Mouse (Mus musculus): ENCODE measurements around the gene Egfl6. TPM values are rescaled to one million over a fixed set of nuclear protein-coding genes. Genes with fewer than 3 reads are reported as not detected.
A peak's percentile ranks its signal among the peaks of the same experiment; 100 is the strongest.

Egfl6 gene
- 1 to 10 TPM; 4.1 to 4.3 TPM for total RNA-seq (2021)
- long read RNA-seq, partial matches to known transcripts, result 1 of 5 reads
- long read RNA-seq, other reads (novel, unspliced or antisense), result 0 of 5 reads

DNA sequence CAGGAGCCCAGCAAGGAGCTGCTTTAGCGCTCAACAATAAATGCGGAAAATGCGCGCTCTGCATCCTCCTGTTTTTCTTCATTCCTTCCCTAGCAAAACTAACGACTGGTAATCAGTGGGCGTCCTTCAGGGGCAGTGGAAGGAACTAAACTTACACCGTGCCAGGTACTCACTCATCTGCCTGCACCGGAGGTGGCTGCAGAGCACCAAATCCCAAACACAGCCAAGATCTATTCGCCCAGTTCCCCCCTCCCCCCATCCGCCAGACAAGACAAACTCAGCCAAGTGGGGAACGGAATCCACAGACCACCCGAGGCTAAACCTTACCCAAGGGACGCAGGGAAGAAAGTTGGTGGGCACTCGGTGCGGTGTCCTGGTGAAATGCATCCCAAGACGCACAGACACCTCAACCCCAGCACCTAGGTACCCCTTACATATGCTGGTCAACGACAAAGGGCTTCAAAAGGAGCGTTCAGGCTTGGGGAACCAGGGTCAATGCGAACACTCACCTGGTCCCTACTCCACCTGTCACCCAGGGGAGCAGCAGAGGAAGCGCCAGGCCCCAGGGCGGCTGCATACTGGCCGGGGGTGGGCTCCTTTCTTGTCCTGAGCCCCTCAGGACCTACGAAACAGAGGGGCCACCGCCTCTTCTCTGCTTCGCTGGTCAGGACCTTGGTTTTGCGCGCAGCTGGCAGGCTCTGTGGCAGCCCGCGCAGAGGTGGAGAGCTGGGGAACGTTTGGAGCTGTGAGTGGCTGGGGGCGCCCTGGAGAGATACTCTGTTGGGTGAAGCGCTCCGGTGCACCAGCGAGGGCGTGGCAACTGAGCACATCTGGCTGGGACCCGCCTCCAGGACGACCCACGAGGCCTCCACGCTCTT is at the start of gene Egfl6:
Gene Egfl6 (minus strand): TSS at position 774 of the 878 bp plus-strand sequence.
- peak; percentile 4 to 13 for DNase-seq (ENCODE audit: low spot score in 2 of 2)

DNA sequence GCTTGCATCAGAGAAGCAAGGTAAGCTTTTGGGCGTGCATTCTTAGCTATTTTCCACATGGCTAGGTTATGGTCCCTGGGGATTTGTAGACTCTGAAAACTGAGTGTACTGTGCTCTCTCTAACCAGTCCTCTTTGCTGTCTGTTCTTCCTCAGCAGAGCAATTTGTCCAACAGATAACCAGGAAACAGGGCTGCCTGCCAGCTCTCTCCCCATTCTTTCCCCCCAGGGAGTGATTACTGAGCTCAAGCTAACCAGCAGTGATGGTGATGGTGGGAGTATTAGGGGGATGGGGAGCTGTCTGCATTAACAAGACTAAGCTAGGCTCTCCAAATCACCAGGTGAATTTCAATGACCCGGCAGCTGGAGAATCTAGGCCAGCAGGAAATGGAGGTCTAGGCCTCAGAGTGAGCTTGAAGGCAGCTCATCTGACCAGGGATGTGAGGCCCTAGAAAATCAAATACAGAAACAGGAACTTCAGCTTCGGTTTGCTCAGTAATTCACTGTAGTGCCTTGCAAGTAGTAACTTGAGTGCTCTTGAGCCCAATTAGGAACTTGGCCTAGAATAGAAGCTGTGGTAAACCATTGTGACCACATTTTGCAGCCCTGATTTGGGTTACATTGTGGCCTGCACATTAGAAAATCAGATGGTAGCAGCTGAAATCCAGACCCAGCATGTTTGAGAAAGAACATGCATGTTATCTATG is 41.5 kb upstream of the Egfl6 start:
- no peak for DNase-seq (ENCODE audit: low spot score in 2 of 2)

DNA sequence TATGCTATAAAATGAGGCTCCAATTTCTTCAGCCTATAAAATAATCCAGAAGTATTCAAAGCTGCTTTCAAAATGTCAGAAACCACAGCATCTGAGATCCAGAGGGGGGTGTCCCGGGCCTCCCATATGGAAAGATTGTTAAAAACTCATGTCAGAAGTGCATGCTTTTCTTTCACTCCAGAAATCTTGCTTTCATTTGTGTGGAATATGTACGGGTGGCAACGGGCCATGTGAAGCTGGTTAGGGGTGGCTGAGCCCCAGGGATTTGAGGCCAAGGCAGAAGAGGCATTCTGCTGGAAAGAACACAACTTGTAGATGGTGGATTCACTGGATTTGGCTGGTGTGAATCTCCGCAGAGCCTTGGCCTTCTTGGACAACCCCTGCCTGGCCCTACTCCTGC is 40.7 kb upstream of the Egfl6 start:
- no peak for DNase-seq (ENCODE audit: low spot score in 2 of 2)

DNA sequence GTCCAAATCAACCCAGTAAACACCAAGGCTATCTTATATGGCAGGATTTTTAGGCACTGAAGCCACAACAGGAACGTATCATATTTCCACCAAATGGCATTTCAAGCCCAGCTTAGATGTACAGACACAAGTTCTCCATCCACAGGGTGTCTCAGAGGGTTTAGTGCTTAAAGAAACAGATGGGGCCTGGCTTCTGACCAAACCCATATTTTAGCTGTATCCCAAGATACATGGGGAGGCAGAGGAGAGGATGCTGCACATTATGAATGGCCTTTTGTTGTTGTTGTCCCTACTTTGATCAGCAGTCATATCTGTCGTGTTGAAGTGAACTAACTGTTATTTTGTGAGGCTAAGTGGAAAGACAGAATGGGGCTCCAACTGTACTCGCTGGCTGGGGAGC is 37.7 kb upstream of the Egfl6 start:
- DNase-seq (ENCODE audit: low spot score in 2 of 2), result no peak

DNA sequence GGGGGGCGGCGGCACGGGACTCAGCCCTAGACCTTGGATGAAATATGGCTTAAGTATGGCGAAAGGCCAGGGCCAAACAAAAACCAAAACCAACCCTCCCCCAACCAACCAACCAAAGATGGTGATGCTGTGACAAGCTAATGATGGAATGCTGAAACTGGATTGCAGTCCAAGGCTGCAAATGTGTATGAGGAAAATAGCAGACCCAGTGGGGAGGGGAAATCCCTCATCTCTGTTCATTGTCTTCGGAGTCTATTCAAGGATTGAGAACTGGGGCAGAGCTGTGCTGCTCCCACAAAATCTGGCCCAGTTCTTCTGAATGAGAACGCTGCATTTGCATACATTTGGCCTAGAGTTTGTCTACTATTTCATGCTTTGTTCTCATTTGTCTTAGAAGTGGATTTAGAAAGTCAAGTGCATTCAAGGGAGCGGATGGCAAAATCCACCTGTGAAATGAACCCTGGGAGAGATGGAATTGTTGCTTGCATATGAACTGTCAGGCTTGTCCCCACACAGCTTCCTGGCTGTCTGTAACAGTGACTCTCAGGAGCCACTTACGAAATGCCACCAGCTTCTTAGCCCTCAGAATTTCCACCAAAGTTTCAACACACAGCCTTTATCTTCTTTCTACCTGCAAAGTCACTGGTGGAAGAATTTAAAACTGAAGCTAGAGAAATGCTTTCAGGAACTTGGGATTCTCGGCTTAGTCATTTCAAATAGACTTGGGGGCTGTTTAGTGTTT is 36.2 kb upstream of the Egfl6 start:
- peak in 1 of 2 experiments; percentile 12 for DNase-seq (ENCODE audit: low spot score in 2 of 2)

DNA sequence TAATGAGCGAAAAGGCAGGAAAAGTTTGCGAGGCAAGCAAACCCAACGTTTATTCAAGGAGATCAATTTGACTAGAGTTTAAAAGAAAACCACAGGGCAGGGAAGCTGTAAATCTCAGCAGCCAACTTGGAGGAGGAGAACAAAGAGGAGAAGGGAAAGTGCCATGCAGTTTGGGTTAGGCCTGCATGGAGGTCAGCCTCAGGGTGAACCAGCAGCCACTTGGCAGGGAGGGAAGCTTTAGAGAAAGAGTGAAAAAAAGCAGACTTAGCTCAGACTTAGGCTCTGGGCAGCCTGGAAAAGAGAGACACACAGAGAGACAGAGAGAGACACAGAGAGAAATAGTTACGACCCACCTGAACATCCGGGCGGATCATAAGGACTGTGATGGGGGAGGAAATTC is 35.4 kb upstream of the Egfl6 start:
- no peak for DNase-seq (ENCODE audit: low spot score in 2 of 2)

DNA sequence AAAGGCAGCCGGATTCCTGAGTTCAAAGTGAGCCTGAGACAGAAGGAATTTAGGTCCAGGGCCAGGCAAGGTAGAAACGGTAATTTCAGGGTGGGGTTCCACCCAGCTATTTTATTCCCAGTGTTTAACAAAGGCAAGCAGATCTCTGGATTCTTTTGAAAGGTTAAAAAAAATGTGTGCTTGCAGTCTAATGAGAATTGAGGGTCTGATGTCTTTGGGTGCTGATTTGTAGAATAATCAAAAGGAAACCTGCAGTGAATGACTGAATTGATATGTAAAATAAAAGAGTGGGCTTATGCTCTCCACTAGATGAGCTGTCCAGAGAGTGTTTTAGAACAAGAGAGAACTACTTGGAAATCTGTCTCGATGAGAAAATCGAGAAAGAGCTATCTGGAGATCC is 33.6 kb upstream of the Egfl6 start:
- no peak for DNase-seq (ENCODE audit: low spot score in 2 of 2)

DNA sequence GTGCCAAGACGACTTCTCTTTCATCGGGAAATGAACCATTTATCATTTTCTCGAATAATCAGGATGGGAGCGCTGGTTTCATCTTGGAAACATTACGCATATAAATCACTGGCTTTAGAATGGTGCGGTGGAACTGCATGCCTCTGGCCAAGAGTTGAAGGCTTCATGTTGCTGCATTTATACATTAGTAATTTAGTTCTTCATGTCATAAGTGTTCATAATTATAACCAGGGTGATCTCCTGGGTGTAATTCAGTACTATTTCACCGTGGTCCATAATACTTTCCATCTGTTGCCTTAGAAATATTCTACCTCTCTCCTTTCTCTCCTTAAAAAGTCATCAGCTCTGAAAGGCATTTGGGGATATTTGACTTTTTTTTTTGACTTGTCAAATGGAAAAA is 29.7 kb upstream of the Egfl6 start:
- no peak for DNase-seq (ENCODE audit: low spot score in 2 of 2)

DNA sequence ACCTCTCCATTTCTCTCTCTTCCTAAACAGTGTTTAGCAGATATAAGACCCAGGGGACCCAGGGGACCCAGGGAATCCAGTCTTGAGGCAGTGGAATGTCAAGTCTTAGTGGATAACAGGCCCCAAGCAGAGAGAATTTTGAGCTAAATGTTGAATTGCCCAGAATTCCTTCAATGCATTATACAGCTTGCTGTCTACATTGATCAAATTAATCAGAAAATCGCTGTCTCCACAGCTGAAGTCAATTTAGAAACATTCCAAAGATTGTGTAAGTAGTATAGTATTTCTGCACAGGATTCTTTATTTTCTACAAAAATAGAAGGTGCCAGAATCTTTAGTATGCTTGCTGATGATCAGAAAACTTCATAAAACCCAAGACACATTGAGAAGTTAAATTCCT is 9.4 kb downstream of the Egfl6 start:
- DNase-seq (ENCODE audit: low spot score in 2 of 2), result no peak

DNA sequence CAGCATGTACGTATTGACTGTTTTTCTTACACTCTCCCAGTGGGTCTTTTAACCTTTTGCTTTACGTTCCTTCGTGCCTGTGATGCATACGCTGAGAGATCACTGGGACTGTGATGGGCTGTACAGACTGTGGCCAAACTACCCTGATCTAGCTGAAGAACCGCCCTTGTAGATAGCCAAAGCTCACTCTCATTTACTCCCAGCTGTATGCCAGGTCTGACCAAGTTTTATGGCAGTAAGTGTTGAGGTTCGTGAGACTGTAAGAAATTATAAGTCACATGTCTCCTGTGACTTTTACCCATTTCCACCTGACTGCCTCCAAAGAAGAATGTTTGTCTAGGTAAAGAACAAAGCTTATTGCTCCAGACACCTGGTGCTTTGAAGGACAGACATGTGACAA is 19.5 kb downstream of the Egfl6 start:
- DNase-seq (ENCODE audit: low spot score in 2 of 2), result no peak

DNA sequence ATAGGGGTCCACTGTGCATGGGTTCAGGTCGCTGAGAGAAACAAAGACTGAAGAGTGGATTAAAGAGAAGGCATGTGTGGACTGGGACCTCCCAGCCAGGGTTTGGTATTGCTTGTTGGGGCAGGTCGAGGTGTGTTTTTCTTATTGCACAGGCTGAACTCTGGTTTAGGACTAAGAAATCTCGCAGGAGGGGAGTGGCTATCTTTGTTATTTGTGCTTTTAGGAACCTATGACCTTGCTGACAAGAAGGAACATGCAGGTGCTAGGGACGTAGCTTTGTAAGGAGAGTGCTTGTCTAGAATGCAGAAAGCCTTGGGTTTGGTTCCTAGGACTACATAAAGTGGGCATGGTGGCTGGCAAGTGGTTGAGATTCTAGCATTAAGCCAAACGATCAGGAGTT is 20.1 kb downstream of the Egfl6 start:
- no peak for DNase-seq (ENCODE audit: low spot score in 2 of 2)

DNA sequence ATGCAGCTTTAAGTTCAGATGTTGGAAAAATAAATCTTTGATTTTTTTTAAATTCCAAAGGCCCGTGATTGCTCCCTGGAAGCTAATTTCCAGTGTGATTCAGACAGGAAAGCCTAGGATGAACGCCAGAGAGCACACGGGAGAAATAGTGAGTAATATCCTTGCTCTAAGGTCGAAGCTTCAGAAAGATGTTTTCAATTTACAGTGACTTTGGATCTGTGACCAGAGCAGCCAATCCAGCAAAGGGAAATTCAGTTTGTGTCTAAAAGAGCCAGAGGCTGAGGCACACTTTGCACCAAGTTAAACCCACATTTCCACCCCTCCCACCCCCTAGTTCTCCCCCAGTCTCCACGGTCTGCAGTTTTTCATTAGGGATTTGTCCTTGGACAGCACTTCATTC is 20.6 kb downstream of the Egfl6 start:
- no peak for DNase-seq (ENCODE audit: low spot score in 2 of 2)

DNA sequence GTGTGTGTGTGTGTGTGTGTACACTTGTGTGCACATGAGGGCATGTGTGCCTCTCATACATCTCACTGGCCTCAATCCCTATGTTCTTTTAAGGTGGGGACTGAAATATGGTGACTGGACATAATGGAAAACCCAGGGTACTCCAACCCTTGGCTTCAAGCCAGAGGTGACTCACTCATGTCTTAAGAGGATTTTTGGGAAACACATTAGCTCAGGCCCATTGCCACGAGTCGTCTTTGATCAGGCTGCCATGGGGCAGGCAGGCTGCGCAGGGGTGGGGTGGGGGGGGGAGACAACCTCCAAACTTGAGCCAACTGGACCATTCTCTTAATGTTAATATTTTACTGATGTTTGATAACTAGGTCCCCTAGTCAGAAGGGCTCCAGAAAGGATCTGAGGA is 26.2 kb downstream of the Egfl6 start:
- DNase-seq (ENCODE audit: low spot score in 2 of 2), result no peak

DNA sequence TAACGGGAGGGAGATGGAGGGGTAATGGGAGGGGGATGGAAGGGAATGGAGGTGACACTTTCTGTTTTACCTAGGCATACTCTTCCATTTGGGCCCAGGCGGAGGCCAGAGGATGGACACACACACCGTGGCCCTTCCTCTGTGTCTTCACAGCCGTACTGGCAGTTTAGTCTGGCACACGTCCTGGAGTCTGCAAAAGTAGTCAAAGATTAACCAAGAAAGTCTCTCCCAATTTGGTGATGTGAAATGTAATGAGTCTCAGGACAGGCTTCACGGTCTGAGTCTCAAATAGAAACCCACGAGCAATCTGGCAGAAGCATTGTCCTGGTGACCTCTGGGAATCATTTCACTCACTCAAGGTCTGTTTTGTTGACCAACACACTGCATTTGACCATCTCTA is 33.2 kb downstream of the Egfl6 start:
- DNase-seq (ENCODE audit: low spot score in 2 of 2), result no peak

DNA sequence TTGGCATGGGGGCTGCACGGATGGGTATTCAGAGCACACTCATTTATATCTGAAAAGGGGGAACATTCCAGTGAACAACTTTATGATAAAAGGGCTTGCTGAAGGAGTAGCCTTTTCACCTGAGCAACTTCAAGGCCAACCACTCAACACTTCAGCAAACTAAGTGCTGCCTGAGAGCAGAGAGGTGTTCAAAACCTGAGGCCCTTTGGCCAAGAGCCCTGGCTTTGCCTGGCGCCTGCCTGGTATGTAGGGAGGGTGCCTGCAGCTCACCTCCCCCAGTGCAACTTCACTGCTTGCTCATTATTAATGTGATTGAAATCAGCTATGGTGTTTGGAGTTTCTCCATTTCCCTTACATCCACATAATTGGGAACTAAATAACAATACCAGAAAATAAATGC is 39.0 kb downstream of the Egfl6 start:
- DNase-seq (ENCODE audit: low spot score in 2 of 2), result no peak

DNA sequence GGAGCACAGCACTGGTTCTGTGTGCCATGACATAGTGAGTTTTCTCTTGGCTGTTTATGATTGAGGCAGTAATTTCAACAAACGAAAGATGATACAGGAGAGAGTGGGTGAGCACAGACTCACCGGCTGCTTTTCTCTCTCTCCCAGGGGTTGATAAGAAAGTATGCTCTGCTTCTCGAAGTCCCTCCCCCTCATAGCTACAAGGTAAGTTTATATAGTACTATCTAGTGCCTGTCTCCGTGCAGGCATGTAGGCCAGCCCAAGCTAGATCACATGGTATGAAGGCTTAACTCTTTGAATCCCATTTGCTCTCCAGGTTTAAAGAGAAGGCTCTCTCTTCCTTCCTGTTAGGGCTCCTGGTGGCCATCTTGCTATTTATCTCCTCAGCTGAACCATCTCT is 50.4 kb downstream of the Egfl6 start:
- DNase-seq (ENCODE audit: low spot score in 2 of 2), result no peak

DNA sequence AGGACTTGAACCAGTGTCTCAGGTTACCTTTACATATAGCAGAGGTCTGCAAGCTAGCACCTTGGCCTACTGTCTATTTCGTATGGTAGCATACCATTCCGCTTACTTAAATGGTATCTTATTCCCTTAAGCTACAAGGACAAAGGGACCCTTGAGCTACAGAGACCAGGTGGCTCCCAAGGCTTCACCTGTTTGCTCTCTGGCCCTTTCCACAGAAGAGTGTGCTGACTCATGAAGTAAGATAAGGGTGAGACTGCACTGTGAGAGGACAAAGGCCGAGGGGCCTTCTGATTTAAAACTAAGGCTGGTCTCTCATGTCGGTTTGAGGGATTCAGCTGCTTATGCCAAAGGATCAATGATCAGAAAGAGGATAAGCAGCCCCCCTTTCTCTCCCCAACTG is 52.1 kb downstream of the Egfl6 start:
- no peak for DNase-seq (ENCODE audit: low spot score in 2 of 2)

DNA sequence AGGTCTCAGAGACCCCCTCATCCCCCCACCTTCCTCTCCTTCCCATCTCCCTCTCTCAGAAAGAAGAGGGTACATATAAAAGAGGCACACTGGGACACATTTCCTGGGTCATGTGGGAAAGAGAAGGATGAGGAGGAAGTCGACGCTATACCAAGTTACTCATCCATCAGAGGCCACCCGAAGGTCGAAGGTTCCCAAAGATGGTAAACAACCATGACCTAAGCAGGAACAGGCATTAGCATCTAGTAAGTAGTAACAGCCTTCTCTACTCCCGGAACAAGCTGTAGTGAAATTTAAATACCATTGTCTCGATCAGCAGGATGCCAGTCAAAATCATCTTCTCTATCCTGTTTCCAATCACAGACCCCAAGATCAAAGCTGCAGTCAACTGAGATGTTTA is 53.8 kb downstream of the Egfl6 start:
- DNase-seq (ENCODE audit: low spot score in 2 of 2), result no peak

DNA sequence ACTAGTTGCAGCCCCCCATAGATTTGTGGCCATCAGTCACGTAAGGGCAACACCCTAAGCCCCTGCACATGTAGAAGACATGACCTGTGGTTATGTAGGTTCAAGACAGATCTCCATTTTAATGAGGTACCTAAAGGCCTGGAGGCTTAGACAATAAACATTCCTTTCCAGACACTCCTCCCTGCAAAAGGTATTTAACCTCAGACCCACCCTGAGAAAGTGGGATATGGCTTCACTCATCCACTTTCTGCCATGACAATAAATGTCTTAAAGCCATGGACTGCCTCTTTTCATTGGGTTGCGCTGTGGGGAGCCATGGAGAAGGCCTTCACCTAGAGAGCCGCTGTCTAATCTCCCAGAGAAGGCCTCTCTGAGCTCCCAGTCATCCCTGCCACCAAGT is 57.4 kb downstream of the Egfl6 start:
- DNase-seq (ENCODE audit: low spot score in 2 of 2), result no peak

DNA sequence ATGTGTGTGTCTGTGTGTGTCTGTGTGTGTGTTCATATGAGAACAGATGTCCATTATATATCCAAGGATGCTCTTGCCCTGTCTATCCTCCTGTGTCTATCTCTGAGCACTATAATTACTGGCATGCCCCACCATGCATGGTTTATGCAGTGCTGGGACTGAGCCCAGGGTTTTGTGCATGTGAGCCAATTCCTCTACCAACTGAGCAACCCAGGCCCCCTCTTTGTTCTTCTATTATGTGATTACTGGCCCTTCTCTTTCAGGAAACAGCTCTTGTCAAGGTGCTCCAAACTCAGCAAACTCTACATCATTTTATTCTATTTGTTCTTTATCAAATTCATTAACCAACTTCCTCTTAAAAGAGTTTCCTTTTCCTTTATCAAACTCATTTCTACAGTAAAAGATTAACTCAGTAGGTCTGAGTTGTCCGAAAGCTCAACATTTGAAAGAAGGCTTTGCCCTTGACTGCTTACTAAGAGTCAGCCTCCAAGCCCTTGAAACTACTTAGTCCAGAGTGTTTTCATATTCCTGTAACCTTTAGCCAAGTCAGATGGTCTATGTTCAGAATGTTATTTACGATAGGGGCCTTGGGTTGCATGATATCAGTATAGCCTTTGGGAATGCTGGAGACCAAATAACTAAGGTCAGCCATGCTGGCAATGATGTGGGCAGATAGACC is 59.7 kb downstream of the Egfl6 start:
- DNase-seq (ENCODE audit: low spot score in 2 of 2), result no peak

DNA sequence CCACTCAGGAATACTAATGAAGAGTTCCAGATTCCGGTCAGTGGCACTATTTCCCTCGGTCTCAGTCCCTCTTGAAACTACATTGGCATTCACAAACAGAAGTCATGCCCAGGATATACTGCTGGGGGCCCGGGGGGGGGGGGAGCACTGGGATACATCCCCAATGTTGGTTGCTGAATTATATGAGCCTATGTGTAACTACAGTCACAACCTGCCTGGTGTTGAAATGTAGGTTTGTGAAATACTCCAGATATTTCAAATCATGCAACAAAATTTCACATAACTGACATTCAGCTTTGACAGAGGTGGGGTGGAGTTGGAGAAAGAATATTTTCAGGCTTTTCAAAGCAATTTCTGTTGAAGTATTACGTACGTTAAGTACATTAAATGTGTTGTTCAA is 64.7 kb downstream of the Egfl6 start:
- DNase-seq (ENCODE audit: low spot score in 2 of 2), result no peak

All from layer of hippocampus, postnatal 10 days (tissue).